Mouse (Mus musculus) left cerebral cortex, adult 2 months (tissue): Measurements from ENCODE around the gene Iqschfp. TPM values are rescaled to one million over a fixed set of nuclear protein-coding genes. Genes with fewer than 3 reads are reported as not detected.

Experiments used
- DNase-seq, 2 experiments: peaks; one replicate each; pipeline ENCODE4 v3.0.0; 2021 to 2022; ENCODE audit warnings: low spot score in 2 of 2, mixed read lengths in 1 of 2; ENCODE audit errors: extremely low spot score in 1 of 2
- H3K27ac ChIP-seq: fragments of 200-600 bp; 2 replicates; pipeline ENCODE4 v1.8.1; 2022
- H3K4me3 ChIP-seq: fragments of 200-600 bp; 2 replicates; pipeline ENCODE4 v1.8.1; 2022
- CTCF ChIP-seq: fragments of 200-600 bp; IDR thresholded peaks from 2 replicates; pipeline ENCODE4 v1.8.1; 2022; ENCODE audit warnings: antibody characterized with exemption, mild to moderate bottlenecking, moderate library complexity
- intact Hi-C: fragments of 180-260 bp; cut with DNase I; formaldehyde crosslinking; loops from one replicate; pipeline ENCODE4 v1.15.1; 2025
- total RNA-seq, 2 experiments: library from RNA; stranded (reverse); gene quantifications; 2 replicates each; pipeline ENCODE4 v1.2.3; 2021

Gene Iqschfp
- total RNA-seq, 2 experiments from 2014 or later: 8.4 to 12.6 TPM

- TF ChIP-seq CTCF: no peak
- H3K27ac ChIP-seq: no peak overlapping the region
- no peak for DNase-seq
- intact Hi-C loops: no loop called here
- no peak overlapping the region for H3K4me3 ChIP-seq
Observed at GRCm38 (mm10) chr3:68187471-68187870, 295.4 kb downstream of the Iqschfp start.

- no peak for DNase-seq
- intact Hi-C loops: no loop called here
Observed at GRCm38 (mm10) chr3:68189100-68189499, 297.1 kb downstream of the Iqschfp start.

GRCm38 (mm10) chr3:68196933-68197332 lies 304.9 kb downstream of the Iqschfp start:
- intact Hi-C loops: no loop called here
- TF ChIP-seq CTCF: no peak
- DNase-seq: no peak
- H3K4me3 ChIP-seq: no peak overlapping the region
- H3K27ac ChIP-seq: no peak overlapping the region

More at GRCm38 (mm10) chr3:68189100-68189499, 297.1 kb downstream of the Iqschfp start:
- no peak overlapping the region for H3K4me3 ChIP-seq
- H3K27ac ChIP-seq: no peak overlapping the region
- no peak for TF ChIP-seq CTCF

- no peak overlapping the region for H3K27ac ChIP-seq
- no peak for TF ChIP-seq CTCF
- intact Hi-C loops: no loop called here
- no peak overlapping the region for H3K4me3 ChIP-seq
- no peak for DNase-seq
Observed at GRCm38 (mm10) chr3:68201214-68201613, 309.2 kb downstream of the Iqschfp start.

GRCm38 (mm10) chr3:68202162-68202902 lies 310.3 kb downstream of the Iqschfp start:
- intact Hi-C loops: no loop called here
- no peak overlapping the region for H3K27ac ChIP-seq
- no peak for TF ChIP-seq CTCF
- no peak for DNase-seq
- H3K4me3 ChIP-seq: no peak overlapping the region

GRCm38 (mm10) chr3:68203934-68204467 lies 312.0 kb downstream of the Iqschfp start:
- DNase-seq: no peak
- intact Hi-C loops: no loop called here
- no peak overlapping the region for H3K4me3 ChIP-seq
- TF ChIP-seq CTCF: no peak
- H3K27ac ChIP-seq: no peak overlapping the region

- no peak for TF ChIP-seq CTCF
- H3K27ac ChIP-seq: no peak overlapping the region
Observed at GRCm38 (mm10) chr3:68210422-68210821, 318.4 kb downstream of the Iqschfp start.

GRCm38 (mm10) chr3:68221452-68221851 lies 329.4 kb downstream of the Iqschfp start:
- Histone ChIP-seq H3K4me3 (no peak overlapping the region), H3K27ac (no peak overlapping the region)
- TF ChIP-seq CTCF: no peak
- intact Hi-C loops: no loop called here
- DNase-seq: no peak

More at GRCm38 (mm10) chr3:68210422-68210821, 318.4 kb downstream of the Iqschfp start:
- no peak for DNase-seq
- no peak overlapping the region for H3K4me3 ChIP-seq
- intact Hi-C loops: no loop called here

GRCm38 (mm10) chr3:68239887-68240286 lies 347.9 kb downstream of the Iqschfp start:
- no peak for TF ChIP-seq CTCF
- DNase-seq: no peak
- H3K27ac ChIP-seq: no peak overlapping the region
- intact Hi-C loops: loop anchor here (10.0 kb wide), 1 partner anchor 225 kb away; no protein-coding TSS in a partner anchor
- H3K4me3 ChIP-seq: no peak overlapping the region

GRCm38 (mm10) chr3:68243239-68243638 lies 351.2 kb downstream of the Iqschfp start:
- no peak overlapping the region for H3K4me3 ChIP-seq
- no peak overlapping the region for H3K27ac ChIP-seq
- intact Hi-C loops: loop anchor here (10.0 kb wide), 1 partner anchor 222 kb away; no protein-coding TSS in a partner anchor
- TF ChIP-seq CTCF: no peak
- DNase-seq: no peak

- intact Hi-C loops: loop anchor here (10.0 kb wide), 1 partner anchor 219 kb away; no protein-coding TSS in a partner anchor
- no peak overlapping the region for H3K4me3 ChIP-seq
- DNase-seq: no peak
- TF ChIP-seq CTCF: no peak
- no peak overlapping the region for H3K27ac ChIP-seq
Observed at GRCm38 (mm10) chr3:68246154-68246553, 354.1 kb downstream of the Iqschfp start.

- DNase-seq: no peak
- TF ChIP-seq CTCF: no peak
- Histone ChIP-seq H3K4me3 (no peak overlapping the region), H3K27ac (no peak overlapping the region)
- intact Hi-C loops: loop anchor here (10.0 kb wide), 1 partner anchor 186 kb away; the partner anchor contains the start of gene Schip1
Observed at GRCm38 (mm10) chr3:68250589-68250988, 358.6 kb downstream of the Iqschfp start.
